Mouse (Mus musculus): ENCODE data around the gene Tdrkh.

Tdrkh gene

DNA sequence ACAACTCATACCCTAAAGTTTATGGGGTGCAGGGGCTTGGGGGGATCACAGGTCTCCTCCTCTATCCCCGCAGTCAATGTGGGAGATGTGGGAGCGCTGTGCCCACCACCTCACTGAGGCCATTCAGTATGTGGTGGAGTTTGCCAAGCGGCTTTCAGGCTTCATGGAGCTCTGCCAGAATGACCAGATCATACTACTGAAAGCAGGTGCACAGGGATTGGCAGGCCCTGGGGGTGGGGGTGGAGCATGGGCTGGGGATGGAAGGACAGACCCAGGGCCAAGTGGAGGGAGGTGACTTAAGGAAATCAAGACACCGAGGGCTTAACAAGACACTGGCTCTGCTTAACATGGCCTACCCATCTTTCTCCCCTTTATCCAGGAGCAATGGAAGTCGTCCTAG, 22.1 kb upstream of the Tdrkh start:
- DNase-seq, result no peak

DNA sequence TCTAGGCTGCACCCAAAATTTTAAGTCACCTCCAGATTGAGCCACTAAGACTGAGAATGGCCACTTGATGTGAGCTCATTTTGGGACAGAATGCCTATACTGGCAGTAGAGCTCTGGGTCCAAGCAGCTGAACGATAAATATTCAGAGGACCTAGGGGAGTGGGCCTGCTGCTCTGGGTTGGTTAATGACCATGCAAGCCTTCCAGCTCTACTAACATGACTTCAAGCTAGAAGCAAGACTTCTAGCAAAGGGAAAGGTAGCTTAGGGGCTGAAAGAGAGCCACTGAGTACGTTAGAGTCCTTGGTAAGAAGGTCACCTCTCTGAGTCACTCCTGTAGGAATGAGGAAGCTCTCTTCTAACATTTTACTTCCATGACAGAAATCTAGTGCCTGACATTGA, 20.9 kb upstream of the Tdrkh start:
- DNase-seq, result no peak

DNA sequence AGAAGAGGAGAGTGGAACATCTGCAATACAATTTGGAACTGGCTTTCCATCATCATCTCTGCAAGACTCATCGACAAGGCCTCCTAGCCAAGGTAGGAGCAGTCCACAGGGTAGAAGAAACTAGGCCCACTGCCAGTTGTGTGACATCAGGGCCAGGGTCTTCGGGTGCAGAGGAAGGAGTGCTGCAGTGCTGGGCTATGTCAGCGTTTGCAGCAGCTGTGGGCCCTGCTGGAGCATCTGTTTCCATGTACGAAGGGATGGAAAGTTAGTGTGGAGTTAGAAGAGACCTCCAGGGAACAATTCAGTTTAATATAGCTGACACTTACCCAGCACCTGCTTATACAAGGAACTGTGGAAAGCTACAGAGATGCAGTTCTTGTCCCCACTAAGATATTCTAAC, 20.0 kb upstream of the Tdrkh start:
- DNase-seq, result no peak

DNA sequence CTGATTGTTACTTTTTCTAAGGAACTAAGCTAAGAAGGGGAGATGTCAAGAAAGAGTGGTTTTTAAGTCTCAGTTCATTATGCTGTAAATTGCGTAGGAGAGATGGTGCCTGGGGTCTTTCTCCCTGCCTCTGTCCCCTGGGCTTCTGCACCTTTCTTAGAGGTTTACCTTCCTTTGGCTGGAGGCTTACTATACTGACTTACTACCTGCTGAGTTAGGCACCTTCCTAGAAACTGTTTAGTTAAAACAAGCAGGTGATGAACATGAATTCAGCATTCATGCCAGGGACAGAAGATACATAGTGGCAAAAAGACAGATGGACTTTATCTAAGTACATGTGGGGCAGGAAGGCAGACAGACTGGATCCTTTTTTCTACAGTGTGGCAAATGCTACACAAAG, 16.7 kb upstream of the Tdrkh start:
- DNase-seq, result no peak

DNA sequence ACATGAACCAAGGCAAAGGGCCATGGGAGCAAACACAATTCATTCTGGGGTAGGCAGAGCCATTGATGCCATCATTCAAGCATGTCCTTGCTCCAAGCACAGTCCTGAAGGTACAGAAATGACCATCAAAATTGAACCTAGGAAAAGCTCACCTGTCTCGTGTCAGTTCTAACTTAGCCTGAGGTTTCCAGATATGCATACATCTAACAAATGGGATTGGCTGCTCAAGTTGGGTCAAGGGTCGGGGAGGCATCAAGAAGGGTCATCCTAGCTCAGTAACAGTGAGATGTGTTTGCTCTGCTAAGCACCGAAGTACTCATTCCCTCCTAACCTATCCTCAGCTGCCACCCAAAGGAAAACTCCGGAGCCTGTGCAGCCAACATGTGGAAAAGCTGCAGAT, 16.2 kb upstream of the Tdrkh start:
- DNase-seq, result no peak

DNA sequence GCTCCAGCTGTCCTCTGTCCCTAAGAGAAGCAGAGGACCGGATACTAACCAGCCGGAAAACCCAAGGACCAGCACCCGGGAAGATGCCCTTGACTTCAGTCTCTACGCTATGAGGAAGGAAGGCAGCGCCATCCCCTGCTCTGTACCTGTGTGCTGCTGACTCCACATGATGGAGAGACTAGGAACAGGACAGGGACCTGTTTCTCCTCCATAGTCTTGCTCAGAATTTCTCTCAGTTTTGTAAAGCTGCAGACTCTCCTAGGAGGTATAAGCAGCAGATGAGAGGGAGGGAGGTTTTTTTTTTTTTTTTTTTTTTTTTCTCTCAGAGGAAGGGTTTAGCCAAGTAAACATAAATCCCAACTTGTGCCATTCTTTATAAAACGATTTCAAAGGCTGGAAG, 14.9 kb upstream of the Tdrkh start, which contains the start of gene Lingo4:
TSS of gene Lingo4 (plus strand) at position 301 of the 400 bp plus-strand sequence.
- no peak for DNase-seq

DNA sequence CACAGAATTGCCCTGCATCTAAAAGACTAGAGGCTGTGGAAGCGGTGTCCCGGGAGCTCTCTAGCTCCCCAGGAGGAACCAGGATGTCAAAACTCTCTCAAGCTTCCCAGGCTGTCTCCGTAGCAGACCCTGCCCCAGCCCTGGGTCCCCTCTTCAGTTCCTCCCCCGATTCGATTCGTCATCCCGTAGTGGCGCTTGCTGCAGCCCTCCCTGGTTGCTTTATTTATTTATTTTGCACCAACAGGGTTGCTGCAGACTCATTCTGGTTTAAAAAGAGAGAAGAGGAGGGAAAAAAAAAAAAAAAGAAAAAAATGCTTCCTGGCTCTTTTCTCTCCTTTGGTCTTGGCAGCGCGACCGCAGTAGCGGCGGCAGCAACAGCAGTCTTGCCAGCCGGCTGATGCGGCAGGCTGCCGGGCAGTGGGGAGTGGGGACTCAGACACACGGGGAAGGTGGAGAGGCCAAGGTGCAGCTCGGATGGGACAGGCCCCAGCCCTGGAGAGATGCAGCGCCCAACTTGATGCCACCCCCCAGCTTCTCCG, 14.1 kb upstream of the Tdrkh start:
- peak; percentile 43 for DNase-seq

DNA sequence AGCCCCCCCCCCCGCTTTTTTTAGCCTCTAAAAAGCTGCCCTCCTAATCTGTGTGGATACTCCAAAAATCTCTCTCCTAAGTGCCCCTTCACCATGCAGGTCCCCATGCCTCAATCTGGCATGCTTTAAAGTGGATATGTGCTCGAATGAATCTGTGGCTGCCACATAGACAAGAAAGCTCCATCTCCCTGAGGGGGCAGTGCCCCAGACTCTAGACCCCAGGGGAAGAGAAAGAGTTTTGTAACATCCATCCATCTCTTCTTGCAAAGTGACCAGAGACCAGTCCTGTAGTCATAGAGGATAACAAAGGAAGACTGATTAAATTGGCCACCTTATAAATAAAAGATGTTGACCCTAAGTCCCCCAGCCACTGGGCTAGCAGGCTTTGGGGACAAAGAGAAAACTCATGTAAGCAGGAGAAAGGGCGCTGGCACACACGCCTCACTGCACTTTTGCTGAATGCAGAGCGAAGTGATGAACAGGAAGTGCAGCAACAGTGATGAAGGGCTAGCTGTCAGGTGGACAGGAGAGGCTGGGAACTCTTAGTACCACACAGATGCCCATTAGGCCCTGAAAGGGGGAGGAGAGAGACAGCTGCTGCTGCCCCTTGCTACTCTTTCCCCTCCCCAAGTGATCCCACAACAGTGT, 13.3 kb upstream of the Tdrkh start:
- DNase-seq, result no peak

DNA sequence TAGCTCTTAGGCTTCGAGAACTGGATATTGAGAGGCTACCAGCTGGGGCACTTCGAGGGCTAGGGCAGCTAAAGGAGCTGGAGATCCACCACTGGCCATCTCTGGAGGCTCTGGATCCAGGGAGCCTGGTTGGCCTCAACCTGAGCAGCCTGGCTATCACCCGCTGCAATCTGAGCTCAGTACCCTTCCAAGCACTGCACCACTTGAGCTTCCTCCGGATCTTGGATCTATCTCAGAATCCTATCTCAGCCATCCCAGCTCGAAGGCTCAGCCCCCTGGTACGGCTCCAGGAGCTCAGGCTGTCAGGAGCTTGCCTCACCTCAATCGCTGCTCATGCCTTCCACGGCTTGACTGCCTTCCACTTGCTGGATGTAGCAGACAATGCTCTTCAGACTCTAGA, 10.6 kb upstream of the Tdrkh start:
- DNase-seq, result no peak

DNA sequence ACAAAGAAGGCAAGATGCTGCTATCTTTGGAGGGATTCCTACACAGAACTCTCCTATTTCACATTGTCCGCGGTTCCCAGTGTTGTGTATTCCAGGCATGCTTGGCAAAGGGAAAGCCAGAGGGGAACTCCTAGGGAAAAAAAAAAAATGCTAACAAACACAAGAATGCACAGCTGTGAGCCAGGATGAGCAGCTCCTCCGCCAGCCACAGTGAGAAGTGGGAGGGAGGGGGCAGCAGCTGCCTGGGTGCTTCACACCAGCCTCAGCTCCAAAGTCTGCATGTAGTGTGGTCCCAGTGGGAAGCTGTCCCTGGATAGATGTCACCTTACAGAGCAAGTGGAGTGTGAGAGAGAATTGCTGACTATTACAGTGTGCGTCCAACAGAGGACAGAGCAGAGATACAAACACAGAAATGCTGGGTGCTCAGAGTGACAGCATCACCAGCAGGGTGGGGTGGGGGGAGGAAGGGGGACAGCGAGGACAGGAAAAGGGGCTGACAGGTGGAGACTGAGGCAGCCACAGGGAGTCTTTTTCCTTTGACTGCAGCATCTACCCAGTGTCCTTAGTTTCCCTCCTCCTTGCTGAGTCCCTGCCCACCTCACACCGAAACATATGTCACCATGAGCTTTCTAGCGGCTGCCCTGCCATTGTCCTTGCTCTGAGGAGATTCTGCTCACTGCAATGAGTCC, 8.6 kb upstream of the Tdrkh start:
- no peak for DNase-seq

DNA sequence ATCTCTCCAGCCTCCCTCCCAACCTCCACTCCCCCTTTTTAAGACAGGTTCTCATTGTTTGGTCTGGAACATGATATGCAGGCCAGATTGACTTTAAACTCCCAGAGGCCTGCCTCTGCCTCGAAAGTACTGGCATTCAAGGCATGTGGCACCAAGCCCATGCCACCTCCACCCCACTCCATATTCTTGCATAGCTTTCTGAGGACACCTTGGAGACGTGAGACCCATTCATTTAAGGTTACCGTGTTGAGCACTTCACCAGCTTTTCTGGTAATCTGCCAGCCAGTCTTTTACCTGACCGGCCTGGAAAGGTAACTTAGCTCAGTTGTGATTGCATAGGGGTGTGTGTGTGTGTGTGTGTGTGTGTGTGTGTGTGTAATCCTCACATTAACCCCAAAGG, 7.5 kb upstream of the Tdrkh start:
- no peak for DNase-seq

DNA sequence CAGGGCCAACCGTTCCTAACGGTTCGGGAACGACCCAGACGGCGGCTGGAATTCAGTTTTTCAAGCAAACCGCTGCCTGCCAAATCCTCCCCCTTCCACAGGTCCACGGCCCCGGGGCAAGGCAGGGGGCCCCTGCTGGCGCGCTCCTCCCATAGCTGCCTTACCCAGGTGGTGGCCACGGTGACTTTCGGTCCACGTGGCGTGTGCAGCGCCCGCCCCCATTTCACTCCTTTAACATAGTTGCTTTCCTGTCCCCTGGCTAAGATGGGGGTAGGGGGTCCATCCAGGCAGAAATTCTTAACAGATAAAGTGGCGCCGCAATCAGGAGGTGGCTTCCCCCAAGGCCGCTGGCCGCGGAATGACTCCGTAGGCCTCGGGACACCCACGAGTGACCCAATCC, 543 bp upstream of the Tdrkh start:
- no peak for DNase-seq

DNA sequence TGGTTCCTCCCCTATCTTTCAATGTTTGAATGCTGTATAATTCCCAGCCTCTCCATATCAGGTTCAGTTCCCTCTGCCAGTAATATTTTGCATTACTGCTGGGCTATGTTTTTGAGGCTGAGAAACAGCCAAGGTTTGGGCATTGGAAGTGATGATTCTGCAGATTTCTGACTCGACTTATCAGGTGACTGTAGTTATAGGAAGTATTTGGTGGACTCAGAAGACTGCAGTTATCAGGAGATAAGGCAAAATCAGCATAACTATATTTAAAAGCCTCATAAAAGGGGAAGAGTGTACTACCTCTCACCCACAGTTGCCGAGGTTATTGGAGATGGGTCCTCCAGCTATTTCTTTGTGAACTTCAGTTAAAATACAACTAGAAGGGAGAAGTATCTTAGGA, 17.9 kb downstream of the Tdrkh start:
- no peak for DNase-seq

DNA sequence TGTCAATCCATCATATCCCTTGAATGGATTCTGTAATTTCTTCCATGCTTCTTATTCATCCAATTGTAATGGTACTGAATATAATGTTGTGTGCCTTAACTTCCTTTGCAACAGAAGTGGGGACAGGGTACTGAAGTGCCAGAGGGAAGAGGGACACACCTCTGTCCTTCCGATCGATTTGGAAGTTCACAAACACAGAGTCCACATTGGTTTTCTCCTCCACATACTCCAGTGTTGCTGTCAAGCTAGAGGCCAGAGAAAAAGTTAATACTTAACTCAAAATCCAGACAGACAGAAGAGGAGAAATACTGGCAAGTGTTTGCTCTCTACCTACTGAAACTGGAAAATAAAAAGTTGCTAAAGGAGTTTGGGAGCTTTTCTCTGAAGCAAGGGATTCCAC, 21.2 kb downstream of the Tdrkh start:
- no peak for DNase-seq

DNA sequence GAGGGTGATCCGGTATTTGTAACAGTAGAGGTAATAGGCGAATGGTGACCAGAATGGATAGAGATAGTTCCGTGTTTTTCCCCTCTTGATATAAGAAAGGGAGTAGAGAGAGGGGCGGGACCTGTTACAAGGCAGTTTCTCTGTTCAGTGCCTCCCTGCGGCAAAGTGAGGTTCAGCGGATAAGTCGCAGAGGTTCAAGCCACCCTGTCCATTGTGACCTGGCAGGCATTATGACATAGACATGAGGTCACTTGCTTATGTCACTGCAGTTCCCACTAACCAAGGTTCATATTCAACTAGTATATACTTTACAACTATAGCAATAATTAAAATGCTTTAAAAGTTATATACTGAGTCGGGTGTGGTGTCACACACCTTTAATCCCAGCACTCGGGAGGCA, 23.3 kb downstream of the Tdrkh start:
- DNase-seq, result no peak

DNA sequence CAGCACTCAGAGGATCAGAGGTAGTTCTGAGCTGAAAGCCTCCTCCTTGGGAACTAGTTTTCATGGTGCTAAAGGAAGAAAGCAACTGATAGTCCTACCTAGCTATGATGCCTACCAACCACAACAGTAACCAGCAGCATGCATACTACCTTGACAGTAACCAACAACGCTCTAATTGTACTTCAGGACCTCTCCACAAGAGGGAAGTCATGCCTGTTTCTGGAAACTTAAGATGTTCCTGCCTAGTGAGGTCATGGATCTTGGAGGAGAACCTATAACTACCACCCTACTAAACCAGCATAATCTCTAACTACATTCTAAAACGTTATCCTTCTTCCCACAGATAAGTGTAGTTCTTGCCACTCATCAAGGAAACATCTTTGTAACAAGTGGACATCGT, 28.1 kb downstream of the Tdrkh start:
- no peak for DNase-seq

DNA sequence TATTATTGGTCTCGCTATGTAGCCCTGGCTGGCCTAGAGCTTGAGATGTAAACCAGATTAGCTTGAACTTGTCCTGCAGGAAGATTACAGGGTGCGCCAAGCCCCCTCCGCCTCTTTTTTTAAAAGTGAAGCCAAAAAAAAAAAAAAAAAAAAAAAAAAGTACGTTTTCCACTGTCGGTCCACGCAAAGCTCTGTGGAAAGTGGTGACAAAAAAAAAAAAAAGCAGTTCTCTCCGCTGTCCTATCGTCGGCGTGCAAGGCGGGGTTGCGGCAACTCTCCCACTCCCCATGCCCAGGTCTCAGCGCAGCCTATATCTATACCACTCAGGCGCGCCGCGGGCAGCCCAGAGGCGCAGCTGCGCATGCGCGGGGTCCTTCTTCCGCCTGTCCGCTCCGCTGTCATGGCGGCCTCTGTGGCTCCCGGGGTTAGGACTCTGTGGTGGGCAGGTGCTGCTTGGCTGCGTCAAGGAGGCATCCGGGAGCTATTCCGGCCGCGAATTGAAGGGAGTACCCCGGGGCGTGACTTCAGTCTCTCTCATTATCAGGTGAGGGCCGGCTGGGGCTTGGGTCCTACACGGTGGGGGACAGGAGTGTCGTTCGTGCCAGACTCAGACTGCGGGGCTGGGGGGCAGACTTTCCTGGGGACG, 30.0 kb downstream of the Tdrkh start, which contains the start of gene Mrpl9:
TSS of gene Mrpl9 (plus strand) at position 368 of the 646 bp plus-strand sequence.
- DNase-seq, result peak; percentile 94

DNA sequence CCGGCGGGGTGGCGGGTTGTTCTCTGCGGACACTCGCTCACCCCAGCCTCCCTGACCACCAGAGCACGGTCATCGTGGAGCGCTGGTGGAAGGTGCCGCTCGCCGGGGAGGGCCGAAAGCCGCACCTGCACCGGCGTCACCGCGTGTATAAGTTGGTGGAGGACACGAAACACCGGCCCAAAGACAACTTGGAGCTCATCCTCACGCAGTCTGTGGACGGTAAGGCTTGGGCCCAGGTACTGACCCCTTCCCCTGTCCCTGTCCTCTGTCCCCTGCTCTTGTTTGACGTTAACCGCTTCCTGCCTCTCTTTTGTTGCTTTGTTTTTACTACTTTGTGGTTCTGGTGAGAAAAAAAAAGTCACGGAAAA, 30.5 kb downstream of the Tdrkh start, which contains the start of gene Oaz3:
TSS of gene Oaz3 (minus strand) at position 319 of the 368 bp plus-strand sequence.
- DNase-seq, result no peak

DNA sequence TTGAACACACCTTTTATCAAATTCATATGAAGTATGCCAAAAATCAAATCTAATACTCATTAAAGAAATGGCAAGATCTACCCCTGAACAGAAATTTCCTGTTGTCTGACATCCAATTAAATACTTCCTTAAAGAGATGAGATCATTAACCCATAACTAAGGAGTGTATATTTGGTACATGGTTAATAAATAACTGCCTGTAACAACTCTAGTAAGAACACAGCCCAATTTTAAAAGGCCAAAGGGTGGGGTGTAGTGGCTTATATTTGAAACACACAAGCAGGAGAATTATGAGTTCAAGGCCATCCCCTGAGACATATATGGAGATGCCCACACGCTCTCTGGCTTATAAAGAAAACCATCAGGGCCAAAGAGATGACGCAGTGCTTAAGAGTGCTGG, 36.3 kb downstream of the Tdrkh start:
- DNase-seq, result no peak

DNA sequence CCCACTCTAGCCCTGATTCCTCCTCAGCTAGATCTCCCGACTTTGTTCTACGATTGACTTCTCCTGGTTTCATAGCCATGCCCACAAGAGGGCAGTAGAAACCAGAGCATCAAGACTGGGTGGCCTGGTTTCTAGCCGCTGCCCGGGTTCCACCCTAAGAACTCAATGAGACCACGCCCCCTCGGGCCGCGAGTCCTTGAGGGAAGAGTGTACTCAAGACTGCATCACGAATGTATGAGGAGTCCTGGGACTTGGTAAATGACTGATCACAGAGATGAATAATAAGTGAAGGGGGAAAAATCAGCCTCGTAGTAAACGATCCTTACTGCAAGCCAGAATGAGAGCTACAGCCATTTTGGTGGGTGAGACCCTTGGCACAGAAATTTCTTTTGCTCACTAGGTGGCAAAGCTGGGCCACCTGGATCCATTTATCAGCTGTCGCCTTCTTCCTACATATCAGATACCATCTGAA, 43.5 kb downstream of the Tdrkh start:
- DNase-seq, result peak; percentile 80

DNA sequence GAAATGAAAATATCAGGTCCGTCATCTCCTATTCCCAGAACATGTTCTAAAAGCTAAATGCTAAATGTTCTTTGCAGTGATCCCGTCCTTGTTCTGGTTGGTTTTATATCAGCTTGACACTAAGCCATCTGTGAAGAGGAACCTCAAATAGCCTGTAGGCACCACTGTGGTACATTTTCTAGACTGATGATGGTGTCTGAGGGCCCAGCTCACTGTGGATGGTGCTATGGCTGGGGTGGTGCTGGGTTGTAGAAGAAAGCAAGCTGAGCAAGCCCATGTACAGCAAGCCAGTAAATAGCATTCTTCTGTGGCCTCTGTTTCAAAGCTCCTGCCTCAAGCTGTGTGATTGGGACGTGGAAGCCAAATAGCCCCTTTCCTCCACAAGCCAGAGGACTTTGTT, 44.0 kb downstream of the Tdrkh start:
- DNase-seq, result no peak

DNA sequence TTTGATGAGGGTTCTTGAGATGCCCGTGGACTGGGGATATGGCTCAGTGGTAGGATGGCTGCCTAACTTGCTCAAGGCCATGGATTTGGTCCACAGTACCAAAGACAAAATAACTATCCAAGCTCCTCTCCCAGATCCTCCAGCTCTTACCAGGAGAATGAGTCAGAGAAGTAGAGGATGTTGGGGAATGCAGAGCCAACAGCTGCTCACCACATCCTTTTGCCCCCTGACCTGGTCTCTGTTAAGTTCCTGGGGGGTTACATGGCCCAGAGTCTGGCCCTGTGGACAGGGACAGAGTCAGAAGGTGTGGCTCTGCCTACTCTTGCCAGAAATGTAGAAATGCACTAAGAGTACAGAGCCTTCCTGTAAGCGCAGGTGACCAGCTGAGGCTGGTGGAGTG, 46.8 kb downstream of the Tdrkh start:
- no peak for DNase-seq

DNA sequence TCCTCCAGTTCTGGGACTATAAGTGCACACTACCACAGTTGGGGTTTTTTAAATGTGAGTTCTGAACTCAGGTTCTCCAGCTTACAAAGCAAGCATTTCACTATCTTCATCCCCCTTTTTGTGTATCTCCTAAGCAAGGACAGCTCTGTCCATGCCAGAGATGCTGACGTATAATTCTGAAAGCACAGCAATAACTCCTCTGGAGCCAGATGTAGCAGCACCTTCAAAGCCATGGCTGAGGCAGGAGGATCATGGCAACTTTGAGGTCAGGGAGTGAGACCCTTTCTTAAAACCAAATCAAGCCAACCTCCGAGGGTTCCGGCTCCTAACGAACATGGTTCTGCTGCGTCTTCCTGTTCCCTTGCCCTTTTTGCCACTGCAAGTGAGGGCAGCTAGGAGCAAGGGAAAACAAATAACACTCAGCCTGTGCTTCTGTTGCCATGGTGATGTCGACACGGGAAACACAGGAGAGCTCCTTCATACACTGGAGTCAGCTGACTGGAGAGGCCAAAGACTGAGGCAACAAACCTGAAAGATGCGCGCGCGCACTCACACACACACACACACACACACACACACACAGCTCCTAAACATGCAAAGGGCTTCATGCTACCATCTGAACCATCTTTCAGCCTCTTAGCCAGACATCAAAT, 51.0 kb downstream of the Tdrkh start:
- no peak for DNase-seq

Data from cerebellum, adult 9-11 months (tissue).